Mouse (Mus musculus) embryo, embryonic 9.5 days (tissue): ENCODE measurements around the gene Rora.
A peak's percentile ranks its signal among the peaks of the same experiment; 100 is the strongest.

Experiments used
- DNase-seq: peaks from one replicate; pipeline ENCODE4 v3.0.0-alpha.2; 2017; ENCODE audit errors: extremely low spot score

Rora gene

GRCm38 (mm10) chr9:68759324-68759723 lies 105.7 kb downstream of the Rora start:
- DNase-seq = no peak

GRCm38 (mm10) chr9:68760329-68760728 lies 106.7 kb downstream of the Rora start:
- no peak for DNase-seq

GRCm38 (mm10) chr9:68760876-68761275 lies 107.3 kb downstream of the Rora start:
- no peak for DNase-seq

GRCm38 (mm10) chr9:68761672-68762071 lies 108.1 kb downstream of the Rora start:
- DNase-seq = no peak

GRCm38 (mm10) chr9:68765595-68765994 lies 112.0 kb downstream of the Rora start:
- DNase-seq = no peak

GRCm38 (mm10) chr9:68769638-68770037 lies 116.1 kb downstream of the Rora start:
- no peak for DNase-seq

GRCm38 (mm10) chr9:68771383-68771782 lies 117.8 kb downstream of the Rora start:
- DNase-seq = no peak

GRCm38 (mm10) chr9:68773770-68774169 lies 120.2 kb downstream of the Rora start:
- no peak for DNase-seq

GRCm38 (mm10) chr9:68782011-68782410 lies 128.4 kb downstream of the Rora start:
- DNase-seq = no peak

GRCm38 (mm10) chr9:68782604-68783003 lies 129.0 kb downstream of the Rora start:
- DNase-seq = no peak

- DNase-seq = no peak
These were observed 129.7 kb downstream of the Rora start for GRCm38 (mm10) chr9:68783246-68783645.

GRCm38 (mm10) chr9:68786614-68787293 lies 133.2 kb downstream of the Rora start:
- DNase-seq = no peak

GRCm38 (mm10) chr9:68787665-68788064 lies 134.1 kb downstream of the Rora start:
- no peak for DNase-seq

GRCm38 (mm10) chr9:68790922-68791321 lies 137.3 kb downstream of the Rora start:
- no peak for DNase-seq

- no peak for DNase-seq
These were observed 138.5 kb downstream of the Rora start for GRCm38 (mm10) chr9:68791982-68792540.

GRCm38 (mm10) chr9:68795314-68795713 lies 141.7 kb downstream of the Rora start:
- DNase-seq = no peak

GRCm38 (mm10) chr9:68798221-68798620 lies 144.6 kb downstream of the Rora start:
- no peak for DNase-seq

GRCm38 (mm10) chr9:68799065-68799464 lies 145.5 kb downstream of the Rora start:
- no peak for DNase-seq

- DNase-seq = peak; percentile 13
These were observed 150.6 kb downstream of the Rora start for GRCm38 (mm10) chr9:68804229-68804628.

GRCm38 (mm10) chr9:68805776-68806175 lies 152.2 kb downstream of the Rora start:
- DNase-seq = no peak

GRCm38 (mm10) chr9:68807735-68808134 lies 154.1 kb downstream of the Rora start:
- DNase-seq = no peak

GRCm38 (mm10) chr9:68809536-68809935 lies 155.9 kb downstream of the Rora start:
- DNase-seq = no peak

- no peak for DNase-seq
These were observed 161.1 kb downstream of the Rora start for GRCm38 (mm10) chr9:68814723-68815122.

- no peak for DNase-seq
These were observed 162.3 kb downstream of the Rora start for GRCm38 (mm10) chr9:68815877-68816276.
